Mouse (Mus musculus) embryonic facial prominence, embryonic 14.5 days (tissue): Measurements from ENCODE around the gene Coro6. TPM values are rescaled to one million over a fixed set of nuclear protein-coding genes. Genes with fewer than 3 reads are reported as not detected.
A peak's percentile ranks its signal among the peaks of the same experiment; 100 is the strongest.

ENCODE experiments used
- ATAC-seq: fragments of 200-750 bp; cut with Nextera tagmentation; 2 replicates; pipeline ENCODE4 v1.8.0; 2017; ENCODE audit warnings: low read depth, moderate number of reproducible peaks, moderate TSS enrichment
- DNase-seq: peaks from one replicate; pipeline ENCODE4 v3.0.0-alpha.2; 2015; ENCODE audit warnings: low spot score
- H3K27ac ChIP-seq: fragments of 300-500 bp; sonication (generic); replicated peaks from 2 replicates; pipeline ENCODE4 v1.5.1; 2014; ENCODE audit warnings: low read depth, mild to moderate bottlenecking, low read length, moderate library complexity
- H3K27me3 ChIP-seq: fragments of 300-500 bp; sonication (generic); replicated peaks from 2 replicates; pipeline ENCODE4 v1.6.1; 2014; ENCODE audit warnings: low read length; ENCODE audit not compliant: control insufficient read depth, insufficient read depth
- H3K36me3 ChIP-seq: fragments of 300-500 bp; sonication (generic); 2 replicates; pipeline ENCODE4 v1.6.1; 2014; ENCODE audit warnings: low read length, mixed read lengths; ENCODE audit not compliant: control insufficient read depth, insufficient read depth
- H3K4me1 ChIP-seq: fragments of 300-500 bp; sonication (generic); 2 replicates; pipeline ENCODE4 v1.6.1; 2014; ENCODE audit warnings: antibody characterized with exemption, low read length; ENCODE audit not compliant: control insufficient read depth, insufficient read depth
- H3K4me2 ChIP-seq: fragments of 300-500 bp; sonication (generic); 2 replicates; pipeline ENCODE4 v1.6.1; 2014; ENCODE audit warnings: low read depth, mild to moderate bottlenecking, low read length, moderate library complexity, mixed read lengths
- H3K4me3 ChIP-seq: fragments of 300-500 bp; sonication (generic); 2 replicates; pipeline ENCODE4 v1.5.1; 2014; ENCODE audit warnings: low read depth, mild to moderate bottlenecking, low read length
- H3K9ac ChIP-seq: fragments of 300-500 bp; sonication (generic); 2 replicates; pipeline ENCODE4 v1.6.1; 2014; ENCODE audit warnings: low read depth, mild to moderate bottlenecking, low read length, moderate library complexity, mixed read lengths
- H3K9me3 ChIP-seq: fragments of 300-500 bp; sonication (generic); 2 replicates; pipeline ENCODE4 v1.6.1; 2016; ENCODE audit warnings: low read length; ENCODE audit not compliant: control insufficient read depth
- WGBS: fragments of 180-500 bp; shearing (Covaris S2); extraction: QIAGEN DNeasy Blood & Tissue Kit; methylation state at CpG from one replicate; pipeline ENCODE4 v1.1.7; 2014; 5-methylcytosine and 5-hydroxymethylcytosine counted together
- polyA plus RNA-seq: library from polyadenylated mRNA; unstranded; fragments of >200 nt; fragmentation: Nextera tagmentation; extraction: Ambion mirVana; gene quantifications from 2 replicates; pipeline ENCODE4 v1.2.1, GENCODE M21; 2014

Gene Coro6
- polyA plus RNA-seq, 1 experiment from 2014 or later: 7.2 TPM

DNA sequence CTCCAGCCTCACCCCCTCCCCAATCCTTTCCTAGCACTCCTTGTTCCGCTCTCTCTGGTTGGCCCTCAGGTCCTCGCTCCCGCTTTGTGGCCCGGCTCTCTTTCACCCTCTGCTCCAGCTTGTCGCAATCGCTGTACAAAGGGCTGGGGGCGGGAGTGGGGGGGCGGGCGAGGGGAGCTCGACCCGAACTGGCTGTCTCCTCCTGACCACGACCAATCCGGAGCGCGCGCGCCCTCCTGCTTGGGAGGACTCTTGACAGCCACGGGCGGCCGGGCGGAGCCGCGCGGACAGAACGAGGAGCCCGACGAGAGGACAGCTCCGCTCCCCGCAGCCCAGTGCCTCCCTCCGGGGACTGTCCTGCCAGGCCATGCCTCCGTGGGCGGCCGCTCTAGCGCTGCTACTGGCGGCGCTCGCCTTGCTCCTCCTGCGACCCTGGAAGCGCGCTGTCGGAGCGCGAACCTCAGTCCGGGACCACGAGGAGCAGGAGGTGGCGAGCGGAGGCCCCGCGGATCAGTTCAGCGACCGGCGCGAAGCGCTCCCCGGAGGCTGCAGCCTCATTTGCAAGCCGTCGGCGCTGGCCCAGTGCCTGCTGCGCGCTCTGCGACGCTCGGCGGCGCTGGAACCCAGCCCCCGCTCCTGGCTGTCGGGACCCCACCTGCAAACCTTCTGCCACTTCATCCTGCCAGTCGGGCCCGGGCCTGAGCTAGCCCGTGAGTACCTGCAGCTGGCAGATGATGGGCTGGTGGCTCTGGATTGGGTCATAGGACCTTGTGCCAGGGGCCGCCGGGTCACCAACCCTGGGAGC, 52.8 kb downstream of the Coro6 start, which contains the start of gene Abhd15:
Abhd15 (plus strand) TSS at position 290 of the 805 bp plus-strand sequence.
- Histone ChIP-seq H3K4me2 (peak within 1 kb of the TSS; percentile 97), H3K4me1 (peaks cover 30% of the 10 kb centered on the region), H3K27me3 (peaks cover 28% of the 10 kb centered on the region)

DNA sequence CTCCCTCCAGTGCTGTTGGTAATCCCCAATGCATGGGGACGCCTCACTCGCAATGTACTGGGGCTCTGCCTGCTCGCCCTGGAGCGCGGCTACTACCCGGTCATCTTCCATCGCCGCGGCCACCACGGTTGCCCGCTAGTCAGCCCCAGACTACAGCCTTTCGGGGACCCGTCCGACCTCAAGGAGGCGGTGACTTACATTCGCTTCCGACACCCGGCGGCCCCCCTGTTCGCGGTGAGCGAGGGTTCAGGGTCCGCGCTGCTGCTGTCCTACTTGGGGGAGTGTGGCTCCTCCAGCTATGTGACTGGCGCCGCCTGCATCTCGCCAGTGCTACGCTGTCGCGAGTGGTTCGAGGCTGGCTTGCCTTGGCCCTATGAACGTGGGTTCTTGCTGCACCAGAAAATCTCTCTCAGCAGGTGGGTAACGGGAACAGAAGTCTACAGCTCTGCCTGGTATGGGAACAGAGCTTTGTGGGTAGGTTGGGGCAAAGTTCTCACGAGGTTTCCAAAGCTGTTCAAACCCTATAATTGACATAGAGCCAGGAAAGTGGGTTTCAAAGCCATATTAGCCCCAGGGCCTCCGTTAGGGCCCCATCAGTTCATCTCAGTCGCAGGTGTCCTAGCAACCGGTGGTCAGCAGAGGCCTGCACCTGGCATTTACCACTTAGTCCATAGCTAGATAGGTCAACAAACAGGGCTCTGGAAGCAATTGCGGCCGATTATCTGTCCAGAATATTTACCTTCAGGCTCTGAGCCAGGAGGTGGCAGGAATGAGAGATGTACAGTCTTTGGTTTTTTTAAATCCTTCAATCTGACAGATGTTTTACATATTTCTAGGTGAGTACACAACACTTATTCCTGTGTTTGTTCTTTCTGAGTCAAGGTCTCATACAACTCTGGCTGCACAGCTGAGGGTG, 53.7 kb downstream of the Coro6 start, which contains the start of gene Trp53i13:
Trp53i13 (minus strand) TSS at position 344 of the 916 bp plus-strand sequence.
- no peaks in the 10 kb centered on the region for H3K36me3 ChIP-seq
- ATAC-seq (no peak), DNase-seq (no peak)
- H3K4me2 ChIP-seq: peak within 1 kb of the TSS; percentile 97
- no peak within 1 kb of the TSS for H3K27ac ChIP-seq
- 9% methylated on average over 31 of the region's 39 CpGs for WGBS
- H3K27me3 ChIP-seq: peaks cover 28% of the 10 kb centered on the region
- H3K9ac ChIP-seq: peak within 1 kb of the TSS; percentile 61
- no peaks in the 10 kb centered on the region for H3K9me3 ChIP-seq
- peak within 1 kb of the TSS; percentile 74 for H3K4me3 ChIP-seq
- peaks cover 34% of the 10 kb centered on the region for H3K4me1 ChIP-seq

More for the DNA sequence above, 52.8 kb downstream of the Coro6 start, which contains the start of gene Abhd15:
- DNase-seq (peak; percentile 87), ATAC-seq (peak; percentile 47)
- WGBS: 1% methylated on average over 37 of the region's 72 CpGs
- Histone ChIP-seq H3K9ac (peak within 1 kb of the TSS; percentile 64), H3K36me3 (no peaks in the 10 kb centered on the region), H3K4me3 (peak within 1 kb of the TSS; percentile 74), H3K9me3 (no peaks in the 10 kb centered on the region), H3K27ac (no peak within 1 kb of the TSS)

DNA sequence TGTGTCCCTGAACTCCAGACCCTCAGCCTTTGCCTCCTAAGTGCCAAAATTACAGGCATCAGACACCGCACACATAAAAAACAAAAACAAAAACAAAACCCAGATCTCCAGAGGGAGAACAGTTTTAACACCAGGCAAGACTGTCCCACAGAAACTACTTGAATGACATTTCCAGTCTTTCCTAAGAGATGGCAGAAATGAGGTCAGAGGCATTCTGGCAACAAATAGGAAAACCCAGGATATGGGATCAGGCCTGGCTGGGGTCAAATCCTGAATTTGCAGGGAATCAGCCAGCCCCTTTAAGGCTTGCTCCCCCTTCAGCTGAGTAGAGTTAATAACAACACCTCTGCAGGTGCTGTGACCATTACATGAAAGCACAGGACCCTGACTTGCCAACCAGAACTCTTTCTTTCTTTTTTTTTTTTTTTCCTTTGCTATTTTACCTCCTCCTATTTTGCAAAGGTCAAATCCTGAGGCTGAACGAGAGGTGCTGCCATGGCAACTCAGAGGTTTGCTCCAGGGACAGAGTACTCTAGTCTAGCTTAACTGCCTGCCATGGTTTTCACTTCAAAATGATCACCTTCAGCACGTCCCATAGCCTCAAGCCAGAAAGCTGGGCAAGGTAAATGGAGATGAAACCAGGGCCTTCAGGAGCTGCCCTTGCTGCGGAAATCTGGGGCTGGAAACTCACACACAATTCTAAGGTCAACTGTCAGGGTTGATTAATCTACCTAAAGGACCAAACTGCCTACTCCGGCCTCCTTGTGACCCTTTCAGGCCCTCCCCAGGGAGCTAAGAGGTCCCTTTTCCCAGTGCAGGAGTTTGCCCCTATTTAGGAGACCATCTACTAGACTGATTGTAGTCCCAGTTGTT, 54.6 kb downstream of the Coro6 start:
- DNase-seq (no peak), ATAC-seq (no peak)
- Histone ChIP-seq H3K4me1 (peaks cover 31% of the 10 kb centered on the region), H3K27ac (no peak overlapping the region), H3K9ac (no peak overlapping the region), H3K4me2 (no peak overlapping the region), H3K9me3 (no peaks in the 10 kb centered on the region), H3K27me3 (peaks cover 28% of the 10 kb centered on the region), H3K36me3 (no peaks in the 10 kb centered on the region), H3K4me3 (no peak overlapping the region)
- WGBS: 50% methylated on average over 5 of the region's 5 CpGs

DNA sequence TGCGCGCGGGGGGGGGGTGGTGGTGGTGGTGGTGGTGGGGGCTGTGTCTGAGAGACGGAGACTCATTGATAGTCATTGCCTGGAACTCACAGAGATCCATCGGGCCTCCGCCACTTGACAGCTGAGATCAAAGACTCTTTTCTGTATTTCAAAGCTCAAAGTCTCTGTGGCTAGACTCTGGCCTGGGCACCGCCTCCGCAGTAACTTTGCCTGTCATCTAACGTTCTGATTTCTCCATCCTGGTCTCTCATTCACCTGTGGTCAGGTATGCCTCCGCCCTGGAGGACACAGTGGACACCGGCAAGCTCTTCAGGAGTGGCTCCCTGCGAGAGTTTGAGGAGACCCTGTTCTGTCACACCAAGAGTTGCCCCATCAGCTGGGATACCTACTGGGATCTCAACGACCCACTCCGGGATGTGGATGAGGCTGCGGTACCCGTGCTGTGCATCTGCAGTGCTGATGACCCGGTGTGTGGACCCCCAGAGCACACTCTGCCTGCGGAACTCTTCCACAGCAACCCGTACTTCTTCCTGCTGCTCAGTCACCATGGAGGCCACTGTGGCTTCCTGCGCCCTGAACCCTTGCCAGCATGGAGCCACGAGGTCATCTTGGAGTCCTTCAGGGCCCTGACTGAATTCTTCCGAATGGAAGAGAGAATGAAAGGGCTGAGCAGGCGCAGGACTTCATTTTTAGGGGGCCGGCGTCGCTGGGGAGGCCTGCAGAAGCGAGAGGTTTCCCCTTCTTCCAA, 56.0 kb downstream of the Coro6 start:
- peaks cover 23% of the 10 kb centered on the region for H3K4me1 ChIP-seq
- H3K36me3 ChIP-seq: no peaks in the 10 kb centered on the region
- no peak overlapping the region for H3K4me3 ChIP-seq
- no peak overlapping the region for H3K4me2 ChIP-seq
- no peaks in the 10 kb centered on the region for H3K9me3 ChIP-seq
- ATAC-seq (no peak), DNase-seq (no peak)
- WGBS: 79% methylated on average over 25 of the region's 27 CpGs
- peaks cover 28% of the 10 kb centered on the region for H3K27me3 ChIP-seq
- H3K9ac ChIP-seq: no peak overlapping the region
- no peak overlapping the region for H3K27ac ChIP-seq

DNA sequence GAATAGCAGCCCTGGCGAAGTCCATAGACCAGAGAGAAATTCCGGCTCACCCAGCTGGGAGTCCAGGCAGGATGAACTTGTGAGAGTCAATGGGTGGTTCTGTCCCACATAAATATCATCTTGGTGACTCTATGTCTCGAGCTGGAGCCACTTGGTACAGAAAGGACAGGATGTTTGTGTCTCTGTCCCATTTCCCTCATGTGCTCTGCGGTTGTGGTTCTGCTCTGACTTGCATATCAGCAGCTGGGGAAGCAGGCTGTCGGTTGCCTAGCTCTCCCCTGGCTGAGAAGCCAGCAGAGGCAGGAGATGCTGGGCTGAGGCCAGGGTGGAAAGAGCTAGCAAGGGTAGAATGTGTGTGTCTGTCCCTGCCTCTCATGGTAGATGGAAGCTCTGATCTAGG, 56.8 kb downstream of the Coro6 start, which contains the start of gene Gm10392:
Gm10392 (minus strand) TSS at position 156 of the 400 bp plus-strand sequence.
- ATAC-seq: no peak
- no peak within 1 kb of the TSS for H3K9ac ChIP-seq
- no peak within 1 kb of the TSS for H3K4me2 ChIP-seq
- peaks cover 18% of the 10 kb centered on the region for H3K4me1 ChIP-seq
- no peaks in the 10 kb centered on the region for H3K36me3 ChIP-seq
- no peak within 1 kb of the TSS for H3K4me3 ChIP-seq
- H3K27me3 ChIP-seq: peaks cover 28% of the 10 kb centered on the region
- H3K9me3 ChIP-seq: no peaks in the 10 kb centered on the region
- no peak for DNase-seq
- H3K27ac ChIP-seq: no peak within 1 kb of the TSS
- WGBS: 71% methylated on average over 5 of the region's 5 CpGs

Other genes with a start within 250 kb of the Coro6 start
- gene Ssh2, start 246.1 kb upstream of the Coro6 start, polyA plus RNA-seq: 11.3 and 11.9 TPM in 2 replicates
- 11.4 and 11.6 TPM in 2 replicates for gene Ankrd13b, start 27.3 kb downstream of the Coro6 start, polyA plus RNA-seq
- 15.1 and 16.7 TPM in 2 replicates for gene Git1, start 31.2 kb downstream of the Coro6 start, polyA plus RNA-seq
- 2.3 and 3.3 TPM in 2 replicates for gene Abhd15, start 52.7 kb downstream of the Coro6 start, polyA plus RNA-seq
- 51.2 and 52.3 TPM in 2 replicates for gene Trp53i13, start 53.6 kb downstream of the Coro6 start, polyA plus RNA-seq
- not detected in 2 replicates for gene Gm10392, start 56.8 kb downstream of the Coro6 start, polyA plus RNA-seq
- gene Taok1, start 145.4 kb downstream of the Coro6 start, polyA plus RNA-seq: 19.1 and 19.6 TPM in 2 replicates
- gene Nufip2, start 223.7 kb downstream of the Coro6 start, polyA plus RNA-seq: 4.6 and 6.5 TPM in 2 replicates